Mouse (Mus musculus) left cerebral cortex, adult 2 months (tissue): ENCODE measurements around the gene Cd4. TPM values are rescaled to one million over a fixed set of nuclear protein-coding genes. Genes with fewer than 3 reads are reported as not detected.

Source experiments
- DNase-seq, 2 experiments: peaks; one replicate each; pipeline ENCODE4 v3.0.0; 2021 to 2022; ENCODE audit warnings: low spot score in 2 of 2, mixed read lengths in 1 of 2; ENCODE audit errors: extremely low spot score in 1 of 2
- H3K27ac ChIP-seq: fragments of 200-600 bp; 2 replicates; pipeline ENCODE4 v1.8.1; 2022
- H3K4me3 ChIP-seq: fragments of 200-600 bp; 2 replicates; pipeline ENCODE4 v1.8.1; 2022
- CTCF ChIP-seq: fragments of 200-600 bp; IDR thresholded peaks from 2 replicates; pipeline ENCODE4 v1.8.1; 2022; ENCODE audit warnings: antibody characterized with exemption, mild to moderate bottlenecking, moderate library complexity
- intact Hi-C: fragments of 180-260 bp; cut with DNase I; formaldehyde crosslinking; loops from one replicate; pipeline ENCODE4 v1.15.1; 2025
- total RNA-seq, 2 experiments: library from RNA; stranded (reverse); gene quantifications; 2 replicates each; pipeline ENCODE4 v1.2.3; 2021

Gene Cd4
- total RNA-seq, 2 experiments from 2014 or later = 2.0 to 4.6 TPM

- TF ChIP-seq CTCF = no peak
- intact Hi-C loops = loop anchor here (5.0 kb wide), 1 partner anchor 224 kb away; no protein-coding TSS in a partner anchor
- peak overlapping the region; percentile 92; the same call in 1 of the 2 replicates for H3K27ac ChIP-seq
- H3K4me3 ChIP-seq = peak overlapping the region; percentile 58
- peak in 1 of 2 experiments; percentile 24 for DNase-seq
Observed at GRCm38 (mm10) chr6:124857840-124858530, 30.0 kb downstream of the Cd4 start.

- peak within 1 kb of the TSS; percentile 92 for H3K27ac ChIP-seq
- peak; percentile 74 for TF ChIP-seq CTCF
- DNase-seq = peak; percentile 85 to 86
- peak within 1 kb of the TSS; percentile 58 for H3K4me3 ChIP-seq
- intact Hi-C loops = loop anchor here (5.0 kb wide), 1 partner anchor 225 kb away; no protein-coding TSS in a partner anchor
Observed at GRCm38 (mm10) chr6:124856916-124857839, 30.8 kb downstream of the Cd4 start, which contains the start of gene P3h3. TSS of gene P3h3 (minus strand) at chr6:124857752.

- intact Hi-C loops = loop anchor here (5.0 kb wide), 1 partner anchor 226 kb away; no protein-coding TSS in a partner anchor
- Histone ChIP-seq H3K4me3 (peak overlapping the region; percentile 58), H3K27ac (peak overlapping the region; percentile 48; the same call in 1 of the 2 replicates)
- DNase-seq = peak; percentile 38 to 51
- TF ChIP-seq CTCF = no peak
Observed at GRCm38 (mm10) chr6:124856321-124856720, 31.7 kb downstream of the Cd4 start.

GRCm38 (mm10) chr6:124854647-124855046, 33.4 kb downstream of the Cd4 start:
- intact Hi-C loops = loop anchor here (5.0 kb wide), 1 partner anchor 228 kb away; no protein-coding TSS in a partner anchor
- no peak overlapping the region for H3K4me3 ChIP-seq
- DNase-seq = no peak
- H3K27ac ChIP-seq = no peak overlapping the region
- TF ChIP-seq CTCF = no peak

GRCm38 (mm10) chr6:124850535-124850934, 37.5 kb downstream of the Cd4 start:
- H3K4me3 ChIP-seq = no peak overlapping the region
- no peak overlapping the region for H3K27ac ChIP-seq
- intact Hi-C loops = no loop called here
- DNase-seq = no peak
- no peak for TF ChIP-seq CTCF

- H3K27ac ChIP-seq = no peak overlapping the region
Observed at GRCm38 (mm10) chr6:124847305-124847704, 40.7 kb downstream of the Cd4 start.

GRCm38 (mm10) chr6:124840241-124841167, 47.5 kb downstream of the Cd4 start, which contains the start of gene Gnb3:
TSS of gene Gnb3 (minus strand) at chr6:124840275.
- H3K4me3 ChIP-seq = no peak within 1 kb of the TSS
- no peak within 1 kb of the TSS for H3K27ac ChIP-seq
- TF ChIP-seq CTCF = no peak
- intact Hi-C loops = no loop called here
- DNase-seq = no peak

More at GRCm38 (mm10) chr6:124847305-124847704, 40.7 kb downstream of the Cd4 start:
- peak; percentile 99 for TF ChIP-seq CTCF
- intact Hi-C loops = no loop called here
- H3K4me3 ChIP-seq = no peak overlapping the region
- DNase-seq = peak; percentile 87 to 94

GRCm38 (mm10) chr6:124839805-124840204, 48.2 kb downstream of the Cd4 start:
- no peak for TF ChIP-seq CTCF
- Histone ChIP-seq H3K27ac (no peak overlapping the region), H3K4me3 (no peak overlapping the region)
- no peak for DNase-seq
- intact Hi-C loops = no loop called here

- H3K4me3 ChIP-seq = no peak overlapping the region
- DNase-seq = no peak
- intact Hi-C loops = no loop called here
- TF ChIP-seq CTCF = no peak
- H3K27ac ChIP-seq = no peak overlapping the region
Observed at GRCm38 (mm10) chr6:124836411-124836810, 51.6 kb downstream of the Cd4 start.

GRCm38 (mm10) chr6:124835531-124835930, 52.5 kb downstream of the Cd4 start:
- intact Hi-C loops = no loop called here
- no peak for TF ChIP-seq CTCF

GRCm38 (mm10) chr6:124834512-124835081, 53.4 kb downstream of the Cd4 start:
- no peak for DNase-seq
- no peak for TF ChIP-seq CTCF
- intact Hi-C loops = no loop called here
- H3K27ac ChIP-seq = no peak overlapping the region
- H3K4me3 ChIP-seq = no peak overlapping the region

More at GRCm38 (mm10) chr6:124835531-124835930, 52.5 kb downstream of the Cd4 start:
- no peak for DNase-seq
- Histone ChIP-seq H3K4me3 (no peak overlapping the region), H3K27ac (no peak overlapping the region)
